In genomic region chr8:106404825-106405224, GRCm38 (mm10) we compare ENCODE assay signal across 11 mouse cellular contexts. TPM values are rescaled to one million over a fixed set of nuclear protein-coding genes. Genes with fewer than 3 reads are reported as not detected.
A peak's percentile ranks its signal among the peaks of the same experiment; 100 is the strongest.
DNase-seq lines count a peak whose midpoint lies in the region; ATAC-seq and TF ChIP-seq lines count a peak whose summit lies in the region.
"Had no signal": no experiment of that assay in that cellular context is flagged by ENCODE, and none has a peak within 500 bp of the region (broad histone marks: within the 10 kb centered on the region; RNA-seq: fewer than 3 reads in every experiment).

No protein-coding gene starts in this region.

- no peaks in the 10 kb centered on the region for H3K36me3 ChIP-seq in kidney, embryonic 15.5 days
- no peaks in the 10 kb centered on the region for H3K36me3 ChIP-seq in limb, embryonic 10.5 days

- H3K27me3 ChIP-seq in kidney, embryonic 15.5 days = no peaks in the 10 kb centered on the region
- H3K27me3 ChIP-seq in limb, embryonic 10.5 days (ENCODE audit: low read depth, poor library complexity, severe bottlenecking) = no peaks in the 10 kb centered on the region

- H3K4me1 ChIP-seq in kidney, embryonic 15.5 days = peaks cover 37% of the 10 kb centered on the region
- H3K4me1 ChIP-seq in limb, embryonic 10.5 days = peaks cover 32% of the 10 kb centered on the region

- WGBS in kidney, embryonic 15.5 days = 37% methylated on average over 3 of the region's 3 CpGs
- WGBS in limb, embryonic 10.5 days = 41% methylated on average over 3 of the region's 3 CpGs

- DNase-seq in gastrocnemius, adult 2 months = no peak
- DNase-seq in gastrocnemius, adult 8-10 months (ENCODE audit: low spot score in 2 of 2) = no peak
- no peak for DNase-seq in kidney, postnatal 10 days
- peak; percentile 59 for DNase-seq in embryo, embryonic 11 days
- no peak for DNase-seq in limb, embryonic 10.5 days (ENCODE audit: low spot score)
- DNase-seq in frontal cortex, adult 2 months (ENCODE audit: extremely low spot score in 1 of 2, low spot score in 1 of 2) = no peak
- no peak for DNase-seq in spleen, adult 12 weeks (ENCODE audit: low spot score)
- DNase-seq: cerebellum, adult 18-20 months had no signal

- H3K9ac ChIP-seq in kidney, embryonic 15.5 days = no peak overlapping the region

- H3K4me3 ChIP-seq in gastrocnemius, adult 2 months = no peak overlapping the region
- H3K4me3 ChIP-seq in kidney, embryonic 15.5 days (replicated peaks) = no peak overlapping the region
- H3K4me3 ChIP-seq in limb, embryonic 10.5 days = no peak overlapping the region

- H3K27ac ChIP-seq in gastrocnemius, adult 2 months = peak overlapping the region; percentile 1; the same call in 1 of the 2 replicates
- peak overlapping the region; percentile 10; the same call in 1 of the 2 replicates for H3K27ac ChIP-seq in kidney, embryonic 15.5 days
- H3K27ac ChIP-seq in limb, embryonic 10.5 days = peak overlapping the region; percentile 47
- H3K27ac ChIP-seq: macrophage had no signal

- ATAC-seq in kidney, embryonic 15.5 days (replicated peaks; ENCODE audit: low FRiP score) = peak; percentile 59; the same call in 1 of the 2 replicates

- no peak overlapping the region for H3K4me2 ChIP-seq in kidney, embryonic 15.5 days
- H3K4me2 ChIP-seq: liver, embryonic 11.5 days had no signal

- H3K9me3 ChIP-seq in kidney, embryonic 15.5 days (replicated peaks) = no peaks in the 10 kb centered on the region
- no peaks in the 10 kb centered on the region for H3K9me3 ChIP-seq in limb, embryonic 10.5 days (replicated peaks)

- no peak for TF ChIP-seq CTCF in gastrocnemius, adult 2 months (IDR thresholded peaks at IDR 0.05)

- intact Hi-C loops in gastrocnemius, adult 2 months (cut with DNase I) = loop anchor here (5.0 to 10.0 kb wide), 3 partner anchors 68 to 180 kb away; partner anchors contain the start of gene Smpd3

RNA-seq across cellular contexts. Expression of gene Zfp90, which starts 10.3 kb away (rescaled TPM):
- 1 to 10 TPM; 1.2 to 1.7 TPM for total RNA-seq in gastrocnemius, adult 2 months (2021)
- 1 to 10 TPM in 2 of 4 experiments, under 1 TPM in 2; 0.63 to 1.1 (median 0.87) TPM for total RNA-seq in gastrocnemius, adult 8-10 months (2022)
- polyA plus RNA-seq in kidney, embryonic 15.5 days (2015; fragmentation: Nextera tagmentation; extraction: Ambion mirVana) = 16.9 and 20.8 TPM in 2 replicates
- polyA plus RNA-seq in limb, embryonic 10.5 days (2016; fragmentation: Nextera tagmentation; extraction: Ambion mirVana) = 21.6 and 28.7 TPM in 2 replicates
- polyA plus RNA-seq in frontal cortex, adult 2 months (2012; rRNA removed) = 13.0 and 14.0 TPM in 2 replicates
